Mouse (Mus musculus): Measurements from ENCODE around the gene 2410131K14Rik. TPM values are rescaled to one million over a fixed set of nuclear protein-coding genes. Genes with fewer than 3 reads are reported as not detected.
A peak's percentile ranks its signal among the peaks of the same experiment; 100 is the strongest.

Gene 2410131K14Rik
- polyA plus RNA-seq, 1 experiment from 2014 or later: 1.6 TPM

GRCm38 (mm10) chr5:118236891-118237290, 8.1 kb upstream of the 2410131K14Rik start:
- no peaks in the 10 kb centered on the region for H3K27me3 ChIP-seq
- no peaks in the 10 kb centered on the region for H3K4me1 ChIP-seq (replicated peaks)
- no peaks in the 10 kb centered on the region for H3K36me3 ChIP-seq
- H3K4me2 ChIP-seq: no peak overlapping the region
- H3K27ac ChIP-seq: no peak overlapping the region
- DNase-seq (no peak), ATAC-seq (ENCODE audit: low read depth) (no peak)
- H3K4me3 ChIP-seq (replicated peaks): no peak overlapping the region
- no peaks in the 10 kb centered on the region for H3K9me3 ChIP-seq (replicated peaks)
- 67% methylated on average over 12 of the region's 12 CpGs for WGBS (ENCODE audit: insufficient replicate concordance)
- no peak overlapping the region for H3K9ac ChIP-seq

- Histone ChIP-seq H3K4me3 (replicated peaks) (no peak overlapping the region), H3K9ac (no peak overlapping the region), H3K36me3 (no peaks in the 10 kb centered on the region), H3K4me1 (replicated peaks) (peaks cover 5% of the 10 kb centered on the region), H3K9me3 (replicated peaks) (no peaks in the 10 kb centered on the region), H3K4me2 (no peak overlapping the region), H3K27ac (no peak overlapping the region), H3K27me3 (no peaks in the 10 kb centered on the region)
- no peak for DNase-seq
- 67% methylated on average over 12 of the region's 12 CpGs for whole genome bisulfite sequencing (ENCODE audit: insufficient replicate concordance)
- no peak for ATAC-seq (ENCODE audit: low read depth)
Observed at GRCm38 (mm10) chr5:118239671-118240070, 5.4 kb upstream of the 2410131K14Rik start.

DNA sequence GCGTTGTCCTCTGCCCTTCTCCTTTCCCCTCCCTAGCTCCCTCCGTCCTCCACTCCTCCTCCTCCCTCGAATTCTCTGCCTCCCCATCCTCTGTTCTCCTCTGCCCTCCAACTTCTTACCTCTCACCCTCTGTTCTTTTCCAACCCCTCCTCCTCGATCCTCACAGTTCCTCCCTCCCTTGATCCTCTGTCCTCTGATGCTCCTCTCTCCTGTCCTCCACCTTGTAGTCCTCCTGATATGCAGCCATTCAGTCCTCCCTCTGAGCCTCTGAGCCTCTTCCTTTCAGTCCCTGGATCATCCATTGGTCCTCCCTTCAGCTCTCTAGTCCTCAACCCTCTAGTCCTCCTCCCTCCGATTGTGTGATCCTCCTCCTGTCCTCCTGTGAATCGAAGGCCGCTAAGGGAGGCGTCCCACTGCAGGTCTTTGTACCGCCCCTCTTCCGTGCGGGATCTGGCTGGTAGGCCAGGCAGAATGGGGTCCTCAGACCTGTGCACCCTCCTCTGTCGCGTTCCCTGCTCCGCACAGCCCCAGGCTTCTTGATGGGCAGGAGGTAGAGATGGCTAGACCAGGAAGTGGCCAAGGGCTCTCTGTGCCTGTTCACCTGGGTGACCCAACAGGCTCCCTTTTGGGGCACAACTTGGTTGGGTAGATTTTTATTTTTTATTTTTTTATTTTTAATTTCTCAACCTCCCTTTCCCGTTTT, 730 bp downstream of the 2410131K14Rik start:
- ATAC-seq (ENCODE audit: low read depth) (0 out of 2 replicates have a peak, but pooled peaks have one; percentile 0), DNase-seq (no peak)
- no peaks in the 10 kb centered on the region for H3K9me3 ChIP-seq (replicated peaks)
- 8% methylated on average over 15 of the region's 15 CpGs for WGBS (ENCODE audit: insufficient replicate concordance)
- H3K9ac ChIP-seq: peak overlapping the region; percentile 59
- H3K27me3 ChIP-seq: no peaks in the 10 kb centered on the region
- H3K36me3 ChIP-seq: no peaks in the 10 kb centered on the region
- H3K4me2 ChIP-seq: peak overlapping the region; percentile 89
- H3K27ac ChIP-seq: no peak overlapping the region; the same call in 1 of the 2 replicates
- H3K4me1 ChIP-seq (replicated peaks): peaks cover 22% of the 10 kb centered on the region
- peak overlapping the region; percentile 68 for H3K4me3 ChIP-seq (replicated peaks)

- Histone ChIP-seq H3K9me3 (replicated peaks) (no peaks in the 10 kb centered on the region), H3K27ac (no peak overlapping the region), H3K4me1 (replicated peaks) (peaks cover 22% of the 10 kb centered on the region), H3K4me3 (replicated peaks) (no peak overlapping the region), H3K9ac (no peak overlapping the region), H3K27me3 (no peaks in the 10 kb centered on the region), H3K36me3 (no peaks in the 10 kb centered on the region), H3K4me2 (no peak overlapping the region)
- DNase-seq (no peak), ATAC-seq (ENCODE audit: low read depth) (no peak)
- WGBS (ENCODE audit: insufficient replicate concordance): 70% methylated on average over 8 of the region's 8 CpGs
Observed at GRCm38 (mm10) chr5:118247378-118247777, 2.4 kb downstream of the 2410131K14Rik start.

- Histone ChIP-seq H3K36me3 (no peaks in the 10 kb centered on the region), H3K27ac (no peak overlapping the region), H3K4me1 (replicated peaks) (peaks cover 7% of the 10 kb centered on the region), H3K9me3 (replicated peaks) (no peaks in the 10 kb centered on the region), H3K9ac (no peak overlapping the region), H3K4me2 (no peak overlapping the region), H3K4me3 (replicated peaks) (no peak overlapping the region), H3K27me3 (no peaks in the 10 kb centered on the region)
- 68% methylated on average over 7 of the region's 7 CpGs for WGBS (ENCODE audit: insufficient replicate concordance)
- no peak for DNase-seq
- ATAC-seq (ENCODE audit: low read depth): no peak
Observed at GRCm38 (mm10) chr5:118250987-118251386, 6.0 kb downstream of the 2410131K14Rik start.

GRCm38 (mm10) chr5:118253551-118253950, 8.5 kb downstream of the 2410131K14Rik start:
- Histone ChIP-seq H3K27me3 (no peaks in the 10 kb centered on the region), H3K9ac (no peak overlapping the region)
- 35% methylated on average over 3 of the region's 3 CpGs for WGBS (ENCODE audit: insufficient replicate concordance)

GRCm38 (mm10) chr5:118256981-118257380, 12.0 kb downstream of the 2410131K14Rik start:
- Histone ChIP-seq H3K36me3 (peaks cover 22% of the 10 kb centered on the region), H3K4me3 (replicated peaks) (no peak overlapping the region), H3K4me1 (replicated peaks) (peaks cover 7% of the 10 kb centered on the region; the same call in 1 of the 2 replicates), H3K27ac (no peak overlapping the region), H3K4me2 (no peak overlapping the region), H3K9ac (no peak overlapping the region), H3K9me3 (replicated peaks) (no peaks in the 10 kb centered on the region), H3K27me3 (no peaks in the 10 kb centered on the region)
- ATAC-seq (ENCODE audit: low read depth) (no peak), DNase-seq (no peak)
- 72% methylated on average over 4 of the region's 4 CpGs for WGBS (ENCODE audit: insufficient replicate concordance)

More at GRCm38 (mm10) chr5:118253551-118253950, 8.5 kb downstream of the 2410131K14Rik start:
- peaks cover 3% of the 10 kb centered on the region; the same call in 1 of the 2 replicates for H3K4me1 ChIP-seq (replicated peaks)
- no peaks in the 10 kb centered on the region for H3K9me3 ChIP-seq (replicated peaks)
- H3K4me3 ChIP-seq (replicated peaks): no peak overlapping the region
- no peak for ATAC-seq (ENCODE audit: low read depth)
- no peak overlapping the region for H3K27ac ChIP-seq
- H3K36me3 ChIP-seq: peaks cover 6% of the 10 kb centered on the region
- H3K4me2 ChIP-seq: no peak overlapping the region
- no peak for DNase-seq

GRCm38 (mm10) chr5:118259152-118259551, 14.1 kb downstream of the 2410131K14Rik start:
- DNase-seq (no peak), ATAC-seq (ENCODE audit: low read depth) (no peak)
- no peak overlapping the region for H3K4me2 ChIP-seq
- no peaks in the 10 kb centered on the region for H3K27me3 ChIP-seq
- peaks cover 22% of the 10 kb centered on the region for H3K36me3 ChIP-seq
- 0 out of 2 replicates have a peak, but pooled peaks cover 3% of the 10 kb centered on the region for H3K4me1 ChIP-seq (replicated peaks)
- H3K9ac ChIP-seq: no peak overlapping the region
- WGBS (ENCODE audit: insufficient replicate concordance): 66% methylated on average over 6 of the region's 6 CpGs
- H3K9me3 ChIP-seq (replicated peaks): no peaks in the 10 kb centered on the region
- H3K4me3 ChIP-seq (replicated peaks): no peak overlapping the region
- no peak overlapping the region for H3K27ac ChIP-seq

GRCm38 (mm10) chr5:118259636-118260035, 14.6 kb downstream of the 2410131K14Rik start:
- no peak for ATAC-seq (ENCODE audit: low read depth)

DNA sequence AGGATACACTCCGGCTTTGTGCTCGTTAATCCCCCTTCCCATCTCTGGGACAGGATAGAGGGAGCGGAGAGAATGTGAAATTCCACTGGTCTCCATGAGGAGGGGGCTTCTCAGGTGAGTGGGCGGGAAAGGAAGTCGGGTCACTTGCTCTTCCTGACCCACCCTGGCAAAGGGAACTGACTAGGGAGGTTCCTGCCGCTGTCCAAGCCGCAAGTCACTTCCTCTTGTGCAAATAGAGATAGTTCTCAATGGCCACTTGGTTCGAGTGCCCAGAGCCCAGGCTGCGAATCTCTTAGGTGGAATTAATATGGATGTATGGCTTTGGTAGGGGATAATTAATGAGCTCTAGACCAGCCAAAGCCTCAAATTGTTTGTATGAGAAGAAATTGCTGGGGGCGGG, 15.0 kb downstream of the 2410131K14Rik start:
- WGBS (ENCODE audit: insufficient replicate concordance): 32% methylated on average over 10 of the region's 10 CpGs
- H3K4me2 ChIP-seq: no peak overlapping the region
- no peak overlapping the region for H3K4me3 ChIP-seq (replicated peaks)
- DNase-seq (no peak), ATAC-seq (ENCODE audit: low read depth) (no peak)
- H3K9me3 ChIP-seq (replicated peaks): no peaks in the 10 kb centered on the region
- H3K27ac ChIP-seq: no peak overlapping the region
- H3K36me3 ChIP-seq: peaks cover 22% of the 10 kb centered on the region
- H3K9ac ChIP-seq: no peak overlapping the region
- H3K4me1 ChIP-seq (replicated peaks): peaks cover 3% of the 10 kb centered on the region; the same call in 1 of the 2 replicates
- no peaks in the 10 kb centered on the region for H3K27me3 ChIP-seq

More at GRCm38 (mm10) chr5:118259636-118260035, 14.6 kb downstream of the 2410131K14Rik start:
- Histone ChIP-seq H3K4me3 (replicated peaks) (no peak overlapping the region), H3K27ac (no peak overlapping the region), H3K9me3 (replicated peaks) (no peaks in the 10 kb centered on the region), H3K4me1 (replicated peaks) (peaks cover 3% of the 10 kb centered on the region; the same call in 1 of the 2 replicates), H3K9ac (no peak overlapping the region), H3K27me3 (no peaks in the 10 kb centered on the region), H3K36me3 (peaks cover 22% of the 10 kb centered on the region), H3K4me2 (no peak overlapping the region)
- 37% methylated on average over 6 of the region's 6 CpGs for WGBS (ENCODE audit: insufficient replicate concordance)
- DNase-seq: no peak

GRCm38 (mm10) chr5:118260642-118261041, 15.6 kb downstream of the 2410131K14Rik start:
- H3K4me2 ChIP-seq: no peak overlapping the region
- H3K36me3 ChIP-seq: peaks cover 22% of the 10 kb centered on the region
- ATAC-seq (ENCODE audit: low read depth) (no peak), DNase-seq (no peak)
- H3K27ac ChIP-seq: no peak overlapping the region
- peaks cover 3% of the 10 kb centered on the region; the same call in 1 of the 2 replicates for H3K4me1 ChIP-seq (replicated peaks)
- no peaks in the 10 kb centered on the region for H3K9me3 ChIP-seq (replicated peaks)
- H3K27me3 ChIP-seq: no peaks in the 10 kb centered on the region
- 76% methylated on average over 11 of the region's 11 CpGs for WGBS (ENCODE audit: insufficient replicate concordance)
- H3K9ac ChIP-seq: no peak overlapping the region
- H3K4me3 ChIP-seq (replicated peaks): no peak overlapping the region

- Histone ChIP-seq H3K4me1 (replicated peaks) (peaks cover 6% of the 10 kb centered on the region; the same call in 1 of the 2 replicates), H3K4me3 (replicated peaks) (no peak overlapping the region), H3K36me3 (peaks cover 22% of the 10 kb centered on the region), H3K9me3 (replicated peaks) (no peaks in the 10 kb centered on the region), H3K27ac (no peak overlapping the region), H3K27me3 (no peaks in the 10 kb centered on the region), H3K9ac (no peak overlapping the region), H3K4me2 (no peak overlapping the region)
- DNase-seq: no peak
- 77% methylated on average over 9 of the region's 9 CpGs for WGBS (ENCODE audit: insufficient replicate concordance)
- ATAC-seq (ENCODE audit: low read depth): no peak
Observed at GRCm38 (mm10) chr5:118261181-118261580, 16.2 kb downstream of the 2410131K14Rik start.

Data from liver, embryonic 13.5 days (tissue).